Mouse (Mus musculus) T-cell, adult 2 months (primary cell): Measurements from ENCODE around the gene Olfr726.

ENCODE experiments used
- DNase-seq: peaks from one replicate; pipeline ENCODE4 v3.0.0; 2022; ENCODE audit warnings: low spot score

Gene Olfr726

DNA sequence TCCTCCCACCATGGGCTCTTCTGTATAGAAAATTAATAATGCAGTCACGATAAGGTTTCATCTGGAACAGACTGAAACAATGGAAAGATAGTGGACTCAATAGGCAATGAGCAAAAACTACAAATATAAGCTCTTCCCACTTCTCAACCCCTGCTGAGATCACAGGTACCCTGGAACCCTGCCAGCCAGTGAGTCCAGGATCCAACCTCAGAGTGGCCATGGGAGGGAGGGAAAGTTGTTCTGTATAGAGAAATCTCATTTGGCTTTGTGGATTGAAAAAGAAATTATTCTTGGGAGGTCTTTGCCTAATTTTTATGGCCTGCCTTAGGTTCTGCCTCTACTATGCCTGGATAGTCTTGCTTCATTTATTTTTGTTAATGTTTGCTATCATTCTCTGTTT is at the start of gene Olfr726:
Gene Olfr726, minus strand, starts transcription at position 101 of the 400 bp plus-strand sequence.
- no peak for DNase-seq

DNA sequence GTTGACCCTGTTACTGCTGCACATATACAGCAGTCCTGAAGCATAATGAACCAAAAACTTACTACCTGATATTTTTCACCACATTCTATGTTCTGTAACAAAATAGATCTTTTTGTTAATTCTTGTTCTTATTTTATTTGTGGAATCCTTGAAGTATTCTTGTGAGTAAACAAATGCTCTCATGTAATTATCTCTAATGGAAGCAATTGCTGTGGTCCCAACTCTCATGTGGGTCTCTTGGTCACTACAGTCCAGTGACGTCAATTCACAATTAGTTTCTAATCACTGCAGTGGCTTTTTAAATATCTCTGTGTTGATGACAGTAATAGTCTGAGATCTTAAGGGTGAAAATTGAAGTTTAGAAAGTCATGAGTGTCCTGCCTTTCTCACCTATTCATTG is 32.1 kb upstream of the Olfr726 start, which contains the start of gene Olfr727:
Gene Olfr727, plus strand, starts transcription at position 301 of the 400 bp plus-strand sequence.
- no peak for DNase-seq

DNA sequence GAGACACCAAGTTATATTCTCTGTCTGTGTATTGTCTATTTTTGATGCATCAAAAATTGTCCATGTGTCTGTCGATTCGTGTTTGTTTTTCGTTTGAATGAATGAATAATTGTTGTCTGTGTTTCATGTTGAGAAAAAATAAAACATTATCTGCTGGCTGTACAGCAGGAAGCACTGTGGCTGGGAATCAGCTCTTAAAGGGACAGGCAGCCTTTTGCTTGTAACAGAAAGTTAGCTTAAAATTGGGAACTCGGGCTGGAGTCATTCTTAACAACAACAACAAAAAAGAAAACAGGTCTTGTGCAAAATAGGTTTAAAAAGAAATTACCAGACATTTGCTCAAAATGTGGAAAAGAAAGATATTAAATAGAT is 28.0 kb downstream of the Olfr726 start:
- no peak for DNase-seq

DNA sequence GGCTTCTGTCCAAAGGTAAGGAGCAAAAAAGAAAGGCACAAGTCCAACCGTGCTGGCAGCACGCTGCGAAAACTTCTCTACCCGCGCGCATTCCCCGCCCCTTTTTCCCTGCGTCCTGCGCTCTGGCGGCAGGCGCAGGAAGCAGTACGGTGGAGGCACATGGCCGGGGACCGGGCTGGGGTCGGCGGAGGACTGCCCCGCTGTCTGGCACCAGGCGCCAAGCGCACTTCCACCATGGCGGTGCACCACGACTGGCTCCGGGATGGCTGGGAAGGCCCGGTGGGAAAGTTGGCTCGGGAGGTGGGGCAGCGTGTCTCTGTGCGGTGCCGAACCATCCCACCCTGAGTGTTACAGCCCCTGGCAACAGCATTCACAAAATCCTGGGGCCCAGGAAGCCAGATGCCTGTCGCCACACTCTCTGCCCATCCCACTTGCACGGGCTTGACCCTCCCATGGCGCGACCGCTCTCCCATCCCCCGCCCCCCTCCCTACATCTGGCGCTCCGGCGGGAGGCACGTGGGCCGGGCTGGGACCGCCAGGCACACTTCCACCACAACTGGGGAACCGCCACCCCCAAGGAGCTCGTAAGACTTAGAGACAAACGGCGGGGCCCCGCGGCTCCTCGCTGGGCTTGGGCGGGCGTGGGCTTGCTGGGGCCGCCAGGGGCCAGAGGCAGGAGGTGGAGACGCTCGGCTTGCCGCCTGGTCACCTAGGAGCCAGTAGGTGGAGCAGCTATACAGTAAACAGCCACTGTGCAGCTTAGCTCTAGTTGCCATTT is 28.6 kb downstream of the Olfr726 start:
- DNase-seq = no peak

DNA sequence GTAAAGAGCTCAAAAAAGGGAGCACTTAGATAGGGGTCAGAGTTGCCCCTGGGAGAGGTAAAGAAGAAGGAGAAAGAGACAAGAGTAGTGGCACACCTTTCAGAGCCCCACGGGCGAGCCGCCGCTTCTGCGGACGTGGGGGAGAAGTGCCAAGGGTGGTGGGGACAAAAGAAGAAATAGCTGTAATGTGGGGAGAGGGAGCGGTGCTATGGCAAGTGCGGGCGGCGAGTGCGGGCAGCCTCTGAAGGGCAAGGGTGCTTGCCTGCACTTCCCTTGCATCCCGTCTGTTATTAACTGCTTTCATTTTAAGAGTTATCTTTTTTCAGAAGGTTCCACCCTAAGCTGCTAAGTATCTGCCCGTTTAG is 29.2 kb downstream of the Olfr726 start:
- DNase-seq = no peak

DNA sequence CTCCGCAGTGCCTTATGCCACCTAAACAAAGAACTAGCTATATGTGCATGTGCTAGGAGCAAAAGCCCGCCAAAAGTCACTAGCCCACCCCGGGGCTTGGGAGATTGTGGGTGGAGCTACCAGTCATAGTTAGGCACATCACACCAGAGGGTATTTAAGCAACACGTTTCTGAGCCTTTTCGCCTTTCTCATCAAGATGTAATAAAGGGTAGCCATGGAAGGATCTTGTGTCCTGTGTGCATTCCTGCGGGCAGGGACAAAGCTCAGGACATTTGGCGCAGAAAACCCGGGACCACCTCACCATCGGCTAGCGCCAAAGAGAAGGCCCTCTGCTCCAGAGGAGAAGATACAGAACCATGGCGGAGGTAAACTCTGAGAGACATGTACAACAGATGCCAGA is 29.6 kb downstream of the Olfr726 start:
- no peak for DNase-seq

DNA sequence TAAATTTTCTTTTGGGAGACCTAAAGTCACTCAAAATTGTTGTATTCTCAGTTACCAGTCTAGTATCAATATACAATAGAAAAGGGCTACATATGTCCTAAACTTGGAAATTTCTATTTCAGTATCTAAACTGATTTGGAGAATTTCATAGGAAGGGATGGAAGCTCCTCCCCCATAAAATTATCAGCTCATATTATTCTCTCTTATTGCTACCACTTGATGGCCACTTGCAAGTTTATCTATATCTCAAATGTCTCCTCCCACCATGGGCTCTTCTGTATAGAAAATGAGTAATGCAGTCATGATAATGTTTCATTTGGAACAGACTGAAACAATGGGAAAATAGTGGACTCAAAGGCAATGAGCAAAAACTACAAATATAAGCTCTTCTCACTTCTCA is 50.5 kb downstream of the Olfr726 start, which contains the start of gene Olfr725:
Gene Olfr725, minus strand, starts transcription at position 101 of the 400 bp plus-strand sequence.
- DNase-seq = no peak
